Mouse (Mus musculus) embryo, embryonic 9.5 days (tissue): ENCODE results near the gene Gper1.
A peak's percentile ranks its signal among the peaks of the same experiment; 100 is the strongest.
"Not testable (repeated sequence)": the region's sequence is repeated elsewhere in the genome, so short reads cannot be mapped to it uniquely, and the experiment has no call there.

Experiments used
- DNase-seq: peaks from one replicate; pipeline ENCODE4 v3.0.0-alpha.2; 2017; ENCODE audit errors: extremely low spot score

The Gper1 gene

DNA sequence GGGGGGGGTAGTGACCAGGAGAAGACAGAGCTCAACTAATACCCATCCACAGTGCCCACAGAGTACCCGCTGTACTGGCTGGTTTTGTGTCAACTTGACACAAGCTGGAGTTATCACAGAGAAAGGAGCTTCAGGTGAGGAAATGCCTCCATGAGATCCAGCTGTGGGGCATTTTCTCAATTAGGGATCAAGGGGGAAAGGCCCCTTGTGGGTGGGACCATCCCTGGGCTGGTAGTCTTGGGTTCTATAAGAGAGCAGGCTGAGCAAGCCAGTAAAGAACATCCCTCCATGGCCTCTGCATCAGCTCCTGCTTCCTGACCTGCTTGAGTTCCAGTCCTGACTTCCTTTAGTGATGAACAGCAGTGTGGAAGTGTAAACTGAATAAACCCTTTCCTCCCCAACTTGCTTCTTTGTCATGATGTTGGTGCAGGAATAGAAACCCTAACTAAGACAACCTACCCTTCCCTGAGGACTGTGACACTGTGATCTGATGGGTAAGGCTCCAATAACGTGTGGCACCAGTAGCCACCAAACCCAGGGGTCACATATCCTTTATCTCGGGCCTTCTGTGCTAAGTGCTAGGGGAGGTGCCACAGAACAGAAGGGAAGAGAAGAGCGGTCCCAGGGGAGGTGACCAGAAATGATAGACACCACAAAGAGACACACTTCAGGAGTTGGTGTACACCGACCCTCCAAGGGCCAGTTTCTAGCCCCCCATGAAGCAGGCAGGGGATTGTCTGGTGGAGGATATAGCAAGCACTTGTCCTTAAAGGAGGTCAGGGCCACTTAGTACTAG lies 32.4 kb upstream of the Gper1 start:
- not testable (repeated sequence) for DNase-seq

DNA sequence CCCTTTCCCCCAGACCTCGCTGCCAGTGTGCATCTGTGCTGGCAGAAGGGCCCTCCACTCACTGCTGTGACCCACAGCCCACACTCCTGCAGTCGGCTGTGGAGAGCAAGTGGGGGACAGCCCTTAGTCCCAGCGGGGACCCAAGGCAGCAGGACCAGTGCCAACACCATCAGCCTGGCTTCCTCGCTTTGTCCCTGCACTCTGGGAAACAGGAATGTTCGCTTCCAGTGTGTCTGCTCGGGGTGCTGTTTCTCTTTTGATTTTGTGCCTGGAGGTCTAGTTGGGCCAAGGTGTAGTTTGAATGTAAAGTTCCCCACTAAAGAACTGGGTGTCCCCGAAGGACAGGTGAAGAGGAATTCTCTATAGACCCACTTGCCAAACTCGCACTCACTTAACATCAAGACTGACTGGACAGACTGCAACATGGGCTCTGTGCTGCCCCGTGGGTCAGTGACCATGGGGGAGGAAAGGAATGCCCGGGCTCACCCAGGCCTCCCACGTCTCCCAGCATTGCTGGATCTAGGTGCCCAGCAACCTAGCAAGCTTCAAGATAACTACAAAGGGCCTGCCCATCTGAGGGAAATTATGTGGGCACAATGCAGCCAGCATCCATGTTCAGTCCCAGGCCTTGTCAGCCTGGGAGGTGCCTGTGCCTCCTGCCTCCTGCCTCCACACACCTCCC lies 31.5 kb upstream of the Gper1 start:
- no peak for DNase-seq

DNA sequence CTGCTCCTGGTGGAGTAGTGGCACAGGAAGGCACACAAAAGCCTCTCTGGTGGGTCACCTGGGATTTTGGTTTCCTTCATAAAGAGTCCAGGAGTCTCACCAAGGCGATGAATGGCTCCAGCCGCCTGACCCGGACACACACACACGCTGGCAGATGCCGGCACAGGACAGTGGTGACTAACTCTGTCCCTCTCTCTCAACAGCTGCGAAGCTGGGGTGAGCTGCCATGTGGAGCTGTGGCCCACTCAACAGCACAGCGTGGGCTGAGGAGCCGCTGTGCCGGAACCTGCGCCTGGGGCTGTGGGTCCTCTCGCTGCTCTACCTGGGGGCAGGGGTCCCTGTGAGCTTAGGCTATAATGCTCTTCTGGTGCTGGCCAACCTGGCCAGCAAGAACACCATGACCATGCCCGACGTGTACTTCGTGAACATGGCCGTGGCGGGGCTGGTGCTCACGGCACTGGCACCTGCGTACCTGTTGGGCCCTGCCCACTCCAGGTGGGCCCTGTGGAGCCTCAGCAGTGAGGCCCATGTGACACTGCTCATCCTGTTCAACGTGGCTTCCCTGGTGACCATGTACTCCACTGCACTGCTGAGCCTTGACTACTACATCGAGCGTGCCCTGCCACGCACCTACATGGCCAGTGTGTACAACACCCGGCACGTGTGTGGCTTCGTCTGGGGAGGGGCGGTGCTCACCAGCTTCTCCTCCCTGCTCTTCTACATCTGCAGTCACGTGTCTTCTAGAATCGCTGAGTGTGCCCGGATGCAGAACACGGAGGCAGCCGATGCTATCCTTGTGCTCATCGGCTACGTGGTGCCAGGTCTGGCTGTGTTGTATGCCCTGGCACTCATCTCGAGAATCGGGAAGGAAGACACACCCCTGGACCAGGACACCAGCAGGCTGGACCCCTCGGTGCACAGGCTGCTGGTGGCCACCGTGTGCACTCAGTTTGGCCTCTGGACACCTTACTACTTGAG lies 30.4 kb upstream of the Gper1 start:
- DNase-seq, result no peak

DNA sequence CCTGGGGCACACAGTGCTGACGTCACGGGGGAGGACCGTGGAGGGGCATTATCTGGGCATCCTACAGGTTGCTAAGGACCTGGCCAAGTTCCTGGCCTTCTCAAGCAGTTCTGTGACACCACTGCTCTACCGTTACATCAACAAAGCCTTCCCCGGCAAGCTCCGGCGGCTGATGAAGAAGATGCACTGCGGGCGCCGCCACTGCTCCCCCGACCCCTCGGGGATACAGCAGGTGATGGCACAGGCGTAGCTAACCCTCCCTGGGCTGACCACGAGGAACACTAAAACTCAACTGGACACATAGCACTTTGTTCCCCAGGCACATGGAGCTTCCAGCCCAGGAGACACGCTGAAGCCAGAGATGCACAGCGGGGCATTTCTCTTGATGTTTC lies 29.8 kb upstream of the Gper1 start:
- DNase-seq, result no peak

DNA sequence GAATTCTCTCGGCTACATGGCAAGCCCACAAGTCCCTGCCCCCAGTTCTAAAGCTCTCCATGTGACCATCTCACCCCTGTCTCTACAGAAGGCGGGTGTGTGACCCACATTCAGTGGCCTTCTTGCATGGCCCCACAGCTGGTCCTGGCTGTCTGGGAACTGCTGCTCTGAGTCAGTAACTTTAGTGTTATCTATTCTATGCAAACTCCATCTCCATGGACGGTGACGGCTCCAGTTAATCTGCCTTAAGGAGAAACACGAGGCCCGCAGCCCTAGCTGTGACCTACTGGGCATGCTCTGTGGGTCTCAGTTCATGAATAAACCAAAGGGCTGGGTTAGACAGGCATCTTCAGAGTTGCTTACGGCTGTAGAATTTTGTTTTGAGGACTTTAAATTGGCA lies 28.6 kb upstream of the Gper1 start:
- DNase-seq, result no peak

DNA sequence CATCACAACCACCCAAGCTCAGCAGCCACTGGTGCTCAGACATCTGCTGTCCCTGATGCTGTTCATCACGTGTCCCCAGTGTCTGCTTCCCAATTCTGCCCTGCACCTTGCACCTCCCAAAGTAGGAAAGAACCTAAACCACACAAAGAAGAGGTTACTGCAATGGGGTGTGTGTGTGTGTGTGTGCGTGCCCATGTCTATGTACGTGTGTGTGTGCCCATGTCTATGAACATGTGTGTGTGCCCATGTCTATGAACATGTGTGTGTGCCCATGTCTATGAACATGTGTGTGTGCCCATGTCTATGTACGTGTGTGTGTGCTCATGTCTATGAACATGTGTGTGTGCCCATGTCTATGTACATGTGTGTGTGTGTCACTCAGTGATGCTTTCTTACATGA lies 27.4 kb upstream of the Gper1 start:
- no peak for DNase-seq

DNA sequence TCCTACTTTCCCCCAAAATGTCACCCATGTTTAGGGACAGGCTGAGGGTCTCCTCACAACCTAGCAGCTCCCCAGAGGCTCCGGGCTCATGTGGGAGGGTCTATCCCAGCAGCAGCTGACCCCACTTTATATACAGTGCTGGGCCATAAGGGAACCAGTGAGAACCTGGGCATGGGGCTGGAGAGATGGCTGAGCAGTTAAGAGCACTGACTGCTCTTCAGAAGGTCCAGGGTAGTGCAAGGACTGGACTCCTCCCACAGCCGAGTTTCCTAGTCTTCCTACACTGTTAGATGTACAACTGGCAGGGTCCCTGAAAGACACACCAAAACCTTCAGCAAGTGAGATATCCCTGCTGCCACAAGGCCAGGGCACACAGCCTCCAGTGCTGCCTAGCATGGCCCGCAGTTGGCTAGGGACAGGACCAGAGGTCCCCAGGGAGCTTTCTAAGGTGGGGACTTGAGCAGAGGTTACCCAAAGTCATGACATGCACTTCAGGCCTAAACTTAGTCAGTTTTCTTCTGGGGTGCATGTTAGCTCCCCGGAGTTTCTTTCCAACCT lies 25.5 kb upstream of the Gper1 start:
- DNase-seq, result no peak

DNA sequence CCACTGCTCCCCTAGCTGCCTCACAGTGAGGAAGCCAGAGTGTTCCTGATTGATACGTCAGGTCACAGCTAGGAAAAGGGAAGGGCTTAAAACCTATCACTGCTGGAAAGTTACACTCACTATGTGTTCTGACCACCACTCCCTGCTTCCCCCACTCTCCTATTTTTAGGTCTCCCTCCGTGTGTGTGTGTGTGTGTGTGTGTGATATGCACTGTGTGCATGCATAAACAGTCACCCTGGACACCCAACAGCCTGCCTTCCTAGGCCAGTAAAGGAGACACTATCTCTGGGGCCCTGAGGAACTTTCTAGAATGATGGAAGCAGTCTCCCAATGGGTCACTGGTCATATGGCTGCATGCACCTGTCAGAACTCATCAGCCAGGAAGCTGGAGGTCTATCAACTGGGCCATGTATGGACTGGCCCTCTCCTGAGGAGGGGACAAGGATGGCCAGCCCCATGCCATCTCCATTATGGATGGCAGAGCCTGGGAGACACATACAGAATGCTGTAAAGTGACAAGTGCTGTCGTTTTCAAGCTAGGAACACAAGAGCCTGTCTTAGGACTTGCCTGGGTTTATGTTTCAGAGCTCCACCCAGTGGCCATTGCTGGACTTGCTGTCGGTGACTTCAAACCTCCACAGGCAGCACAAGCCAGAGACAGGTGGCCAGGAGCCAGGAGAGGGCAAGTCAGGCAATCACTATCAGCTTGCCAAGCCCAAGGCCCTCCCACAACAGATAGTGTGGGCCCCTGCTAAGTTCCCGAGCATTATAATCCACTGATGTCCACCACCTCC lies 24.8 kb upstream of the Gper1 start:
- DNase-seq, result peak; percentile 85

DNA sequence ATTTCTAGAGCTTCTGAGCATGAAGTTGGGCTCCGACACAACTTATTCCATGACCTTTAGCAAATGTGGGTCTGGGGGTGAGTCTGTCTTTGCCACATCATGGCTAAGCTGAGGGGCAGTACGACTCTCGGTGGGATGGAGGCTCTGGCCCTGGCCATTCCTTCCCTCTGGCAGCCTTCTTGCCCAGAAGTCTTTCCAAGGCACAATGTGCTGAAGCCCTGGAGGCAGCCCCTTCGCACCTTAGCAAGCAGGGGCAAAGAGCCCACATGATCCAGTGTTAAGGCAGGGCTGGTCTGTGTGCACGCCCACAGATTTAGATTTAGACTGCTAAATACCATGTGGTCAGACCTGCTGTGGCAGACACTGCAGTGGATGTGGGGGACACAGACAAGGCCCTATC lies 24.2 kb upstream of the Gper1 start:
- DNase-seq, result no peak

DNA sequence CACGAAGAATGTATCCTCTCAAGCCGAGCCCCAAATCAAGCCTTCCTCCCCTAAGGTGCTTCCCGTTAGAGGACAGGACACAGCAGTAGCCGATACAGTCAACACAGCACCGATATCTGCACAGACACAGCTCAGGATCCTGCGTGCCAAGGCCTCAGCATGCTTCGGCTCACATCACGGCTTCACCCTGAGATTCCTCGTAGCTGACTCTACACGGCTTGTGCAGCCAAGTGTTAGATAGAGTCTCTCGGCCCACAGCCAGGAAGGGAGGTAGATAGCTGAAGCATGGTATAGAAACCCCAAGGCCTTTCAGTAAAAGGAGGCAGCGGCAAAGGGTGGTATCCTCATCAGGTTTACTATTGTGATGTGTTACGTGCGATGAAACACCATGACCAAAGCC lies 23.0 kb upstream of the Gper1 start:
- DNase-seq, result no peak

DNA sequence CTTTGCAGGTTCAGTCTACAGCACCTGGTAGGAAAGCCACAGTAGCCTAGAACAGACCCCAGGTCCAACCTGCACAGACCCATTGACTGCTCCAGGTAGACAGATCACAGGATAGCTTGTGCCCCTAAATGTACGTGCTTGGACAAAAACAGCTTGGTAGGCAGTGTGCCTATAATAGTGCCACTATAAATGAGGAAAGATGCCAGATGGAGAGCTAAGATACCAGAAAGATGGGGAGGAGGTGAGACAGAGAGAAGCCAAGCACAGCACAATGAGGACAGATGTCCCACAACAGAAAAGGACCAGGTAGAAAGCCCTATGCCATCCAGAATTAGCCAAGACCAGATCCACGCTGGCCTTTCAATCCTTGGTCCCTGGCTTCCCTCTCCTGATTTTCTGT lies 20.8 kb upstream of the Gper1 start:
- DNase-seq, result no peak

DNA sequence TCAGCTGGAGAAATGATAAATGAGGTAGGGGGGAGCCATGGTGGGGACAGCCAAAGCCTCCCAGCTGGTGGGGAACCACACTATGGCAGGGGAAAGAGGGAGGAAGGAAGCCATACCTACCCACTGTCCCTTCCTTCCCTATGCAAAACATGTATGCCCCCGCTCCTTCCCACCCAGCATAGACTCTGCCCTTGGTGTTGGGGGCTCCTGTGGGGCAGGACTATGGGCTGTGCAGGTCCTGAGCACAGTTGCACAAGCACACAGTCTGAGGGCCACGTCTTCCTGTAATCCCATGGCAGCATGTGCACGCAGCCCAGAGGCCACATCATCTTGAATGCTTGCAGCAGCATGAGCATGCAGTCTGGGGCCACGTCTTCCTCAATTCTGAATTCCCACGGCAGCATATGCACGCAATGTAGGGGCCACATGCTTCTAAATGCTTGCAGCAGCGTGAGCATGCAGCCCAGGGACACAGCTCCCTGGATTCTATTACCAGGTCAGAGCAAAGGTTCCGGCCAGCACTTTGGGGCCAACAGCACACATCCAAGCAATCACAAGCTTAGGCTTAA lies 19.2 kb upstream of the Gper1 start:
- no peak for DNase-seq

DNA sequence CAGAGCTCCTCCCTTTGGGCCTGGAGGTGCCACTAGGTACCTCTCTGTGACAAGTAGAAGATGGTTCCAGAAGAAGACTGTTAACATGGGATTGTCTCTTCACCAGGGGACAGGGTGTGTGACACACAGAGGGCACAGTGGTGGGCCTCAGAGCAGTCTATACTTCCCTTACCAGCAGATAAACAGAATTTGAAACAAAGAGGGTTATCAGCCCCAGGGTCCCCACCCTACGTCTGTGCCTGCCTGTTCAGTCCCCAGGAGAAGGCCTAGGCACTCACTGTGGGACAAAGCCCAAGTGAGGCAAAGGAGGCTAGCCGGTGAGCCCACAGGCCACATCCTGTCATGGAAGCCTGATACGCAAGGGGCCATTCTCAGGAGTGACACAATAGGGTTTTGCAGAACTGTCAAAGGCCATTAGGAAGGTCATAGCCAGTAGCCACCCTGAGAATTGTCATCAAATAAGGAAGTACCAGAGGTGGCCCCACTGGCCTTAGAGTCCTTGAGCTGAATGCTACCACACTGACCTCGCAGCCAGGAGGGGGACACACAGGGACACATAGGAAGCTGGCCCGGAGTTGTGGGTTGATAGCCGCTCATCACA lies 18.1 kb upstream of the Gper1 start, which contains the start of gene C130050O18Rik:
Gene C130050O18Rik (plus strand): TSS at position 480 of the 601 bp plus-strand sequence.
- DNase-seq, result no peak

DNA sequence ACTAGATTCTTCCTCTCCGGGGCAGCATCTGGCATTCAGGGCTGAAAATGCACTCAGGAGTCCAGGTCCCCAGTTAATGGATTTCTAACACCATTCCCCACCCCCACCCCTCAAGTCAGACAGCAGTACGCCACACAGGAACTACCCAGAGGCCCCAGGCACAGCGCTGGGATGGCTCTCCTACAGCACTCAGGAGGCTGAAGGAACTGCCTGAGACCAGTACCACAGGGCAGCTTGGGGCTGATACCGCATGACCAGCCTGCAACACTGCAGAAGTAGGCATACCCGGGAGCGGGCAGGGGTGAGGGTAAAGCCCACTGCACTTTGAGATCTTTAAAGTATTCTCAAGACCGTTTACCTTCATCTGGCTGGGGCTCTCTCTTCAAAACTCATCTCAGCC lies 17.5 kb upstream of the Gper1 start:
- DNase-seq, result no peak

DNA sequence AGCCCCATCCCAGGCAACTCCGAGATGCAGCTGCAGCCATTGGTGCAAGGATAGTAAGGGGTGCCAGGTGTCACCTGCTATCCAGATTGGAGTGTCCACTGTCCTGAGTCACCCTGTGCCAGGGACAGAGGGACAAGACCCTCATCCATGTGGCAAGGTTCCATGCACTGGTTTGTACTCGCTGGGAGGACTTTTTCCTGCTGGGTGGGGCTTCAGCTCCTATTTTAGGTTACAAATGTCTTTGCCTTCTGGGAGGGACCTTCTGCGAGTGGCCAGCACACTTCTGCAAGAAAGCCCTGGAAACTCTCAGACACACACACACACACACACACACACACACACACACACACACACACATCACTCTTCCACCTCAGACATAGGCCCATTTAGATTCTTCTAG lies 17.0 kb upstream of the Gper1 start:
- DNase-seq, result no peak

DNA sequence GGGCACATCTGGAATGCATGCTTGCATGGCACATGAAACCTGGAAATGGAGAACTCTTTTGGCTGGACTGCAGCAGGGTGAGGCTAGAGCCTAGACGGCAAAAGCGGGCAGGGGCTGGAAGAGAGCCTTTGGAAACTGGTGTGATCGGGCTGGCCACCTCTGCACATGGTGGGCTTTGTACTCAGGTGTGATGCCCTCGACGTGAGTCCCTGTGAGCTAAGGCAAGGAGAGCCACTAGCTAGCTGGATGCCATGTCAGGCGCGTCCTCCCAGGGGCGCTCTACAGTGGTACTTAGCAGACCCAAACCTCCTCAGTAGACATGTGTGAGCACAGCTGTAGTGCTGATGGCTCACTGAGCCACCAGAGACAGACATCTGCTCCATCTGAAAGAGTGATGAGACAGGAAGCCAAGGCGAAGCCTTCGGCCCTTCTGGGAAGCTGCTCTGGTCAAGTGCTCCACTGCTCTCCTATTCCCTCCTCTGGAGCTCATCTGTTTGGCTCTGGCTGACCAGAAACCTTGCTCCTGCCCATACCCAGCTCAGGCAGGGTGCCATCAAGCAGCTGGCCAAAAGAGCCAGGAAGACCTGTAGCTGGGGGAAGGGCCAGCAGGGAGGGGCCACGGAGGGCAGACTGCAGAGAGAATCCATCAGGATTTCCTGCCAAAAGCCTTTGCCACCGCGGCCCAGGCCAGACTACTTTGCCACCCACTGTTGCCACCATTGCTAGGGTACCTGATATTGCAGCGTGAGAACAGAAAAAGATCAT lies 15.6 kb upstream of the Gper1 start:
- no peak for DNase-seq

DNA sequence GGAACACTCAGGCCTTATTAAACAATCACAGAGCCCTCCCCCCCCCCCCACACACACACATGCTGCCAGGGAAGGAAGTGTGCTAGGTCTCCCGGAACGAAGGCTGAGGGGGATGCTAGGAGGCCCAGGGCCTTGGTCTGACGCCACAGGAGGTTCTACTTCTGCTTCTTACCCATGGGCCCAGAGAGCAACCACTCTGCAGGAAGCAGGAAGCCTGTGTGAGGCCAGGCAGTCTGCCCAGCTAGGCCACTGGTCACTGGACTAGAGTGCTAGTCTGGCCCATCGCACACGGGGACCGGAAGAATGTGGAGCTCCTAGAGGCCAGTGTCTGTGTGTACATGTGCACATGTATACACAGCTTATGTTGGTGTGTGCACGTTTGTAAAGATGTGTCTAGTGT lies 14.4 kb upstream of the Gper1 start:
- no peak for DNase-seq

DNA sequence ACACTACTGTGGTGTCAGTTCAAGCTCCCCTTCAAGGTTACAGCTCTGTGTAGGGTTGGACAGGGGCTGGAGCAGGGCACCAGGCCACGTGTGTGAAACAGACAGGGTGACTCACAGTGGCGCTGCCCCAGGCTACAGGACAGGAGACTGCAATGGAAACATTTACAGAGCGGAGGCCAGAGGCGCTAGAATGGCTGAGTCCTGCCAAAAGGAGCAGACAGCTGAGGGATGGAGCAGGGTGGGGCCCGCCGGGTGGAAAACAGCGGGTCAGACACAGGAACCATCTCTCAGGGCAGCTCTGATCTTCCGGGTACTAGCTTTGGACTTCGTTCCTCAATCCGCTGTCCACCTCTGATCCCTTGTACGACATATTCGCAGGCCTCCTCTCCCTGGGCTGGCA lies 13.5 kb upstream of the Gper1 start:
- no peak for DNase-seq

DNA sequence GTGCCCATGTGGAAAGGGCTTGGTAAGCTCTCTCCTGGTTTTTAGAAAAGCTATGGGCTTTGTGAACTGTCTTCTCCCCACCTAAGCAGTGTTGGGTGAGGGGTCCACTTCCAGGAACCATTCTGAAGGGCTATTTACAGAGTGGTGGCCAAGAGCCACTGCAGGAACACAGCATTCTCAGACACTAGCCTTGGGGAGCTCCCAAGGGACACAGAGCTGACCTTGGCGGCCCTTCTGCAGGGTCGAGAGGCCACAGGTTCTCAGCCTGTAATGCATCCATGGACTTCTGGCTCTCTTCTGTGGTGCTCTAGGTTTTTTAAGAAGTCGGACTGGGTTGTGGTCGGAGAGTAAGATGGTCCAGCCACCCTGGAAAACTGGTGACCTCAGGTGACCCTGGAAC lies 12.9 kb upstream of the Gper1 start:
- no peak for DNase-seq

DNA sequence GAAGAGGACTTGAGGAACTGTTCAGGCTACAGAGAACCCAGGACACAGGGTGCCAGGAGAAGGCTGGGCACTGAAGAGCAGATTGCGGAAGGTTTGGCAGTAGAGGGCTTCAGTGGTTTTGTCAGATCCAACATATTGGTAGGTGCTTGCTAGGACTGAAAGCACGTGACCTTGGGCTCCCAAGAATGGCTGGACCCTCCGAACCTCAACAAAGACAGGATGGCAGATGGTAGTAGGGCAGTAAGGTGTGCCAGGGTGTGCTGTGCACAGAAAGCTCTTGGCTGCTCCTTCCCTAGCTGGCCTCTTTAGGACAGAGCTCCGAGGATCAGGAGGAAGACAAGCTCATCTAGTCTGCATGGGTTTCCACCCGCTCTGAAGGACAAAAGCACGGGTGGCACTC lies 11.8 kb upstream of the Gper1 start:
- no peak for DNase-seq
